Mouse (Mus musculus) hindlimb bud, embryonic 11.5 days (tissue): ENCODE results near the gene Arl4a.

Experiments
- DNase-seq: peaks from one replicate; pipeline ENCODE4 v3.0.0-alpha.2; 2012; ENCODE audit warnings: low read depth, low spot score; ENCODE audit errors: extremely low spot score

The Arl4a gene

GRCm38 (mm10) chr12:39969500-39969899 lies 68.3 kb downstream of the Arl4a start:
- DNase-seq = no peak

- no peak for DNase-seq
These were observed 69.7 kb downstream of the Arl4a start for GRCm38 (mm10) chr12:39968109-39968508.

GRCm38 (mm10) chr12:39959166-39959565 lies 78.7 kb downstream of the Arl4a start:
- no peak for DNase-seq

- DNase-seq = no peak
These were observed 79.7 kb downstream of the Arl4a start for GRCm38 (mm10) chr12:39957931-39958671.

GRCm38 (mm10) chr12:39956396-39956795 lies 81.4 kb downstream of the Arl4a start:
- no peak for DNase-seq
